Mouse (Mus musculus): ENCODE measurements around the gene Mrtfa. TPM values are rescaled to one million over a fixed set of nuclear protein-coding genes. Genes with fewer than 3 reads are reported as not detected.

Mrtfa gene
- polyA plus RNA-seq, 1 experiment from 2014 or later, result 13.5 TPM

GRCm38 (mm10) chr15:81192858-81193257, 2.3 kb upstream of the Mrtfa start:
- TF ChIP-seq EP300 (IDR thresholded peaks at IDR 0.05), result no peak
- no peak for TF ChIP-seq CTCF (IDR thresholded peaks at IDR 0.05)
- no peaks in the 10 kb centered on the region for H3K9me3 ChIP-seq (ENCODE audit: low read length)
- WGBS, result 94% methylated on average over 8 of the region's 8 CpGs
- DNase-seq (ENCODE audit: low spot score) (no peak), ATAC-seq (no peak)
- H3K4me2 ChIP-seq (replicated peaks; ENCODE audit: low read depth, low read length), result no peak overlapping the region
- H3K9ac ChIP-seq (replicated peaks; ENCODE audit: low read depth), result no peak overlapping the region
- no peaks in the 10 kb centered on the region for H3K27me3 ChIP-seq (replicated peaks; ENCODE audit: insufficient read depth, low read length)
- peaks cover 4% of the 10 kb centered on the region; the same call in 1 of the 2 replicates for H3K4me1 ChIP-seq (ENCODE audit: insufficient read depth, low read depth, low read length)
- no peaks in the 10 kb centered on the region for H3K36me3 ChIP-seq (ENCODE audit: insufficient read depth, low read length)
- no peak overlapping the region for H3K27ac ChIP-seq (ENCODE audit: low read length)
- no peak overlapping the region for H3K4me3 ChIP-seq (ENCODE audit: low read depth, low read length)

GRCm38 (mm10) chr15:81192316-81192715, 1.8 kb upstream of the Mrtfa start:
- DNase-seq (ENCODE audit: low spot score) (no peak), ATAC-seq (no peak)
- Histone ChIP-seq H3K9me3 (ENCODE audit: low read length) (no peaks in the 10 kb centered on the region), H3K36me3 (ENCODE audit: insufficient read depth, low read length) (no peaks in the 10 kb centered on the region), H3K4me1 (ENCODE audit: insufficient read depth, low read depth, low read length) (peaks cover 4% of the 10 kb centered on the region; the same call in 1 of the 2 replicates), H3K27me3 (replicated peaks; ENCODE audit: insufficient read depth, low read length) (no peaks in the 10 kb centered on the region), H3K27ac (ENCODE audit: low read length) (no peak overlapping the region), H3K4me2 (replicated peaks; ENCODE audit: low read depth, low read length) (no peak overlapping the region), H3K4me3 (ENCODE audit: low read depth, low read length) (no peak overlapping the region), H3K9ac (replicated peaks; ENCODE audit: low read depth) (no peak overlapping the region)
- WGBS, result 89% methylated on average over 5 of the region's 5 CpGs
- TF ChIP-seq CTCF (IDR thresholded peaks at IDR 0.05) (no peak), EP300 (IDR thresholded peaks at IDR 0.05) (no peak)

- Histone ChIP-seq H3K4me3 (ENCODE audit: low read depth, low read length) (peak overlapping the region; percentile 87), H3K27ac (ENCODE audit: low read length) (peak overlapping the region; percentile 10), H3K27me3 (replicated peaks; ENCODE audit: insufficient read depth, low read length) (no peaks in the 10 kb centered on the region), H3K9me3 (ENCODE audit: low read length) (no peaks in the 10 kb centered on the region), H3K4me2 (replicated peaks; ENCODE audit: low read depth, low read length) (peak overlapping the region; percentile 55), H3K9ac (replicated peaks; ENCODE audit: low read depth) (peak overlapping the region; percentile 48), H3K4me1 (ENCODE audit: insufficient read depth, low read depth, low read length) (peaks cover 4% of the 10 kb centered on the region; the same call in 1 of the 2 replicates), H3K36me3 (ENCODE audit: insufficient read depth, low read length) (no peaks in the 10 kb centered on the region)
- no peak for DNase-seq (ENCODE audit: low spot score)
- no peak for TF ChIP-seq EP300 (IDR thresholded peaks at IDR 0.05)
- TF ChIP-seq CTCF (IDR thresholded peaks at IDR 0.05), result no peak
- 18% methylated on average over 9 of the region's 9 CpGs for WGBS
- no peak for ATAC-seq
These were observed 746 bp upstream of the Mrtfa start for GRCm38 (mm10) chr15:81191303-81191702.

- Histone ChIP-seq H3K27me3 (replicated peaks; ENCODE audit: insufficient read depth, low read length) (no peaks in the 10 kb centered on the region), H3K4me2 (replicated peaks; ENCODE audit: low read depth, low read length) (peak overlapping the region; percentile 97), H3K9ac (replicated peaks; ENCODE audit: low read depth) (peak overlapping the region; percentile 87), H3K4me3 (ENCODE audit: low read depth, low read length) (peak overlapping the region; percentile 87), H3K4me1 (ENCODE audit: insufficient read depth, low read depth, low read length) (peaks cover 4% of the 10 kb centered on the region; the same call in 1 of the 2 replicates), H3K9me3 (ENCODE audit: low read length) (no peaks in the 10 kb centered on the region), H3K36me3 (ENCODE audit: insufficient read depth, low read length) (no peaks in the 10 kb centered on the region), H3K27ac (ENCODE audit: low read length) (peak overlapping the region; percentile 85)
- TF ChIP-seq CTCF (IDR thresholded peaks at IDR 0.05) (0 out of 2 replicates have a peak, but pooled peaks have one; percentile 0), EP300 (IDR thresholded peaks at IDR 0.05) (no peak)
- DNase-seq (ENCODE audit: low spot score) (peak; percentile 51), ATAC-seq (peak; percentile 33)
- 1% methylated on average over 36 of the region's 46 CpGs for WGBS
These were observed 437 bp downstream of the Mrtfa start for GRCm38 (mm10) chr15:81190011-81190629.

- Histone ChIP-seq H3K4me2 (replicated peaks; ENCODE audit: low read depth, low read length) (peak overlapping the region; percentile 97), H3K9me3 (ENCODE audit: low read length) (no peaks in the 10 kb centered on the region), H3K27ac (ENCODE audit: low read length) (no peak overlapping the region), H3K27me3 (replicated peaks; ENCODE audit: insufficient read depth, low read length) (no peaks in the 10 kb centered on the region), H3K9ac (replicated peaks; ENCODE audit: low read depth) (no peak overlapping the region), H3K4me1 (ENCODE audit: insufficient read depth, low read depth, low read length) (peaks cover 4% of the 10 kb centered on the region; the same call in 1 of the 2 replicates), H3K4me3 (ENCODE audit: low read depth, low read length) (no peak overlapping the region), H3K36me3 (ENCODE audit: insufficient read depth, low read length) (no peaks in the 10 kb centered on the region)
- 86% methylated on average over 2 of the region's 2 CpGs for WGBS
- ATAC-seq (no peak), DNase-seq (ENCODE audit: low spot score) (no peak)
- TF ChIP-seq CTCF (IDR thresholded peaks at IDR 0.05) (no peak), EP300 (IDR thresholded peaks at IDR 0.05) (no peak)
These were observed 1.5 kb downstream of the Mrtfa start for GRCm38 (mm10) chr15:81189061-81189460.

- WGBS, result 58% methylated on average over 1 of the region's 1 CpGs
- H3K9me3 ChIP-seq (ENCODE audit: low read length), result no peaks in the 10 kb centered on the region
- no peak overlapping the region for H3K27ac ChIP-seq (ENCODE audit: low read length)
- no peak for TF ChIP-seq EP300 (IDR thresholded peaks at IDR 0.05)
- TF ChIP-seq CTCF (IDR thresholded peaks at IDR 0.05), result no peak
- peaks cover 9% of the 10 kb centered on the region; the same call in 1 of the 2 replicates for H3K4me1 ChIP-seq (ENCODE audit: insufficient read depth, low read depth, low read length)
- no peak overlapping the region for H3K9ac ChIP-seq (replicated peaks; ENCODE audit: low read depth)
- no peak for ATAC-seq
- H3K4me3 ChIP-seq (ENCODE audit: low read depth, low read length), result no peak overlapping the region
- H3K27me3 ChIP-seq (replicated peaks; ENCODE audit: insufficient read depth, low read length), result no peaks in the 10 kb centered on the region
- DNase-seq (ENCODE audit: low spot score), result no peak
- H3K36me3 ChIP-seq (ENCODE audit: insufficient read depth, low read length), result no peaks in the 10 kb centered on the region
- H3K4me2 ChIP-seq (replicated peaks; ENCODE audit: low read depth, low read length), result no peak overlapping the region
These were observed 5.6 kb downstream of the Mrtfa start for GRCm38 (mm10) chr15:81184913-81185312.

Data from lung, postnatal 0 days (tissue).